27 mouse cellular contexts compared by ENCODE assay signal in genomic region chr6:89606096-89606495, GRCm38 (mm10).
"Had no signal": no experiment of that assay in that cellular context is flagged by ENCODE, and none has a peak within 500 bp of the region (broad histone marks: within the 10 kb centered on the region; RNA-seq: fewer than 3 reads in every experiment).

No protein-coding gene starts in this region.

- H3K36me3 ChIP-seq: heart, embryonic 12.5 days; hindbrain, embryonic 13.5 days; hindbrain, embryonic 15.5 days; kidney, embryonic 15.5 days; limb, embryonic 10.5 days; limb, embryonic 12.5 days; liver, embryonic 13.5 days; liver, embryonic 15.5 days had no signal

- H3K4me1 ChIP-seq: heart, embryonic 12.5 days; hindbrain, embryonic 13.5 days; hindbrain, embryonic 15.5 days; kidney, embryonic 15.5 days; limb, embryonic 10.5 days; limb, embryonic 12.5 days; liver, embryonic 13.5 days; liver, embryonic 15.5 days had no signal

- H3K4me3 ChIP-seq: heart, adult 2 months; heart, embryonic 12.5 days; hindbrain, embryonic 13.5 days; hindbrain, embryonic 15.5 days; kidney, embryonic 15.5 days; left cerebral cortex, adult 2 months; limb, embryonic 10.5 days; limb, embryonic 12.5 days; liver, embryonic 13.5 days; liver, embryonic 15.5 days had no signal

- DNase-seq: gastrocnemius, postnatal 14 days; gastrocnemius, postnatal 36 days; heart, adult 2 months; heart, postnatal 10 days; heart, postnatal 36 days; kidney, adult 11 months; kidney, adult 2 months; kidney, adult 9 months; kidney, postnatal 14 days; kidney, postnatal 36 days; layer of hippocampus, adult 9-11 months; layer of hippocampus, postnatal 36 days; liver; liver, embryonic 13.5 days; liver, postnatal 0 days; lung, adult 2 months had no signal

- ATAC-seq: hindbrain, postnatal 0 days; intestine, embryonic 16.5 days; liver, postnatal 0 days had no signal

- H3K27ac ChIP-seq: heart, adult 2 months; hindbrain, embryonic 13.5 days; hindbrain, embryonic 15.5 days; hindbrain, postnatal 0 days; kidney, embryonic 15.5 days; kidney, postnatal 0 days; left cerebral cortex, adult 2 months; limb, embryonic 10.5 days; limb, embryonic 12.5 days; liver, embryonic 13.5 days; liver, embryonic 15.5 days had no signal

- H3K9me3 ChIP-seq: heart, embryonic 12.5 days; hindbrain, embryonic 13.5 days; hindbrain, embryonic 15.5 days; kidney, embryonic 15.5 days; limb, embryonic 10.5 days; limb, embryonic 12.5 days; liver, embryonic 13.5 days; liver, embryonic 15.5 days had no signal

- H3K27me3 ChIP-seq: heart, embryonic 12.5 days; hindbrain, embryonic 13.5 days; hindbrain, embryonic 15.5 days; kidney, embryonic 15.5 days; limb, embryonic 12.5 days; liver, embryonic 13.5 days; liver, embryonic 15.5 days had no signal
